Mouse (Mus musculus) embryonic facial prominence, embryonic 14.5 days (tissue): Measurements from ENCODE around the gene Mief1. TPM values are rescaled to one million over a fixed set of nuclear protein-coding genes. Genes with fewer than 3 reads are reported as not detected.

Experiments
- ATAC-seq: fragments of 200-750 bp; cut with Nextera tagmentation; 2 replicates; pipeline ENCODE4 v1.8.0; 2017; ENCODE audit warnings: low read depth, moderate number of reproducible peaks, moderate TSS enrichment
- DNase-seq: peaks from one replicate; pipeline ENCODE4 v3.0.0-alpha.2; 2015; ENCODE audit warnings: low spot score
- H3K27ac ChIP-seq: fragments of 300-500 bp; sonication (generic); replicated peaks from 2 replicates; pipeline ENCODE4 v1.5.1; 2014; ENCODE audit warnings: low read depth, mild to moderate bottlenecking, low read length, moderate library complexity
- H3K27me3 ChIP-seq: fragments of 300-500 bp; sonication (generic); replicated peaks from 2 replicates; pipeline ENCODE4 v1.6.1; 2014; ENCODE audit warnings: low read length; ENCODE audit not compliant: control insufficient read depth, insufficient read depth
- H3K36me3 ChIP-seq: fragments of 300-500 bp; sonication (generic); 2 replicates; pipeline ENCODE4 v1.6.1; 2014; ENCODE audit warnings: low read length, mixed read lengths; ENCODE audit not compliant: control insufficient read depth, insufficient read depth
- H3K4me1 ChIP-seq: fragments of 300-500 bp; sonication (generic); 2 replicates; pipeline ENCODE4 v1.6.1; 2014; ENCODE audit warnings: antibody characterized with exemption, low read length; ENCODE audit not compliant: control insufficient read depth, insufficient read depth
- H3K4me2 ChIP-seq: fragments of 300-500 bp; sonication (generic); 2 replicates; pipeline ENCODE4 v1.6.1; 2014; ENCODE audit warnings: low read depth, mild to moderate bottlenecking, low read length, moderate library complexity, mixed read lengths
- H3K4me3 ChIP-seq: fragments of 300-500 bp; sonication (generic); 2 replicates; pipeline ENCODE4 v1.5.1; 2014; ENCODE audit warnings: low read depth, mild to moderate bottlenecking, low read length
- H3K9ac ChIP-seq: fragments of 300-500 bp; sonication (generic); 2 replicates; pipeline ENCODE4 v1.6.1; 2014; ENCODE audit warnings: low read depth, mild to moderate bottlenecking, low read length, moderate library complexity, mixed read lengths
- H3K9me3 ChIP-seq: fragments of 300-500 bp; sonication (generic); 2 replicates; pipeline ENCODE4 v1.6.1; 2016; ENCODE audit warnings: low read length; ENCODE audit not compliant: control insufficient read depth
- WGBS: fragments of 180-500 bp; shearing (Covaris S2); extraction: QIAGEN DNeasy Blood & Tissue Kit; methylation state at CpG from one replicate; pipeline ENCODE4 v1.1.7; 2014; 5-methylcytosine and 5-hydroxymethylcytosine counted together
- polyA plus RNA-seq: library from polyadenylated mRNA; unstranded; fragments of >200 nt; fragmentation: Nextera tagmentation; extraction: Ambion mirVana; gene quantifications from 2 replicates; pipeline ENCODE4 v1.2.1, GENCODE M21; 2014

Mief1 gene
- polyA plus RNA-seq, 1 experiment from 2014 or later: 27.9 TPM

GRCm38 (mm10) chr15:80280646-80281045, 46.8 kb downstream of the Mief1 start:
- DNase-seq (no peak), ATAC-seq (no peak)
- Histone ChIP-seq H3K4me3 (no peak overlapping the region), H3K27ac (no peak overlapping the region), H3K9me3 (no peaks in the 10 kb centered on the region), H3K27me3 (peaks cover 26% of the 10 kb centered on the region), H3K4me2 (no peak overlapping the region), H3K36me3 (no peaks in the 10 kb centered on the region), H3K4me1 (no peaks in the 10 kb centered on the region), H3K9ac (no peak overlapping the region)
- WGBS: 20% methylated on average over 6 of the region's 6 CpGs

DNA sequence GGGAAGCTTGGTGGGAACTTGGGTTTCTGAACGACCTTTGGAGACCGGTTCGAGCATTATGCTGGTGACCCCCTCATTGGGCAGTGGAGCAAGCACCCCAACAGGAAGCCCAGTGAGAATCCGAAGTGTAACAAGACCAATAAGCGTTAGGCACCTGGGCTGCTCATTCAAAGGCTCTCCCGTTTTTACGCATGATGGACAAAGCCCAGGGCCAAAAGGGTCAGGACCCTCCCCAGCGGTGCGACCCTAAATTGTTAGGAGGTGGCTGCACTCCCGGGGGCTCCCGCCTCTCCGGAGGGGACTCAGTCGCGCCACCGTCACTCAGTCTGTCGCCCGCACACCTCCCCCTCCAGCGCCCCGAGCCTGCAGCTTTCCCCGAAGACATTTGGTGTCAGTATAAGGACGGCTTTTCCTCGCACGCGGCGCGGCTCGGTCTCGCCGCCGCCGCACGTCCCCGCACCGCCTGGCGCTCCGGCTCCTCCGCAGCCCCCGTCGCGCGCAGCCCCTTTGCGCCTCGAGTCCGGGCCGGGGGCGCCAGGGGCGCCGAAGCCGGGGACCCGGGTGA, 53.1 kb downstream of the Mief1 start, which contains the start of gene Cacna1i:
Gene Cacna1i, plus strand, starts transcription at position 388 of the 565 bp plus-strand sequence.
- H3K4me1 ChIP-seq: no peaks in the 10 kb centered on the region
- H3K4me2 ChIP-seq: peak within 1 kb of the TSS; percentile 92
- DNase-seq (peak; percentile 19), ATAC-seq (peak; percentile 37; the same call in 1 of the 2 replicates)
- no peak within 1 kb of the TSS for H3K27ac ChIP-seq
- H3K4me3 ChIP-seq: peak within 1 kb of the TSS; percentile 51
- under 1% methylated on average over 33 of the region's 50 CpGs for WGBS
- no peak within 1 kb of the TSS for H3K9ac ChIP-seq
- H3K36me3 ChIP-seq: no peaks in the 10 kb centered on the region
- H3K9me3 ChIP-seq: no peaks in the 10 kb centered on the region
- peaks cover 73% of the 10 kb centered on the region for H3K27me3 ChIP-seq

- Histone ChIP-seq H3K27me3 (peaks cover 70% of the 10 kb centered on the region), H3K27ac (no peak overlapping the region), H3K9ac (no peak overlapping the region), H3K4me1 (no peaks in the 10 kb centered on the region), H3K4me2 (peak overlapping the region; percentile 92), H3K9me3 (no peaks in the 10 kb centered on the region), H3K36me3 (no peaks in the 10 kb centered on the region), H3K4me3 (peak overlapping the region; percentile 51)
- WGBS: 1% methylated on average over 19 of the region's 23 CpGs
- DNase-seq (no peak), ATAC-seq (no peak)
Measured at GRCm38 (mm10) chr15:80288036-80288435, 54.2 kb downstream of the Mief1 start.

DNA sequence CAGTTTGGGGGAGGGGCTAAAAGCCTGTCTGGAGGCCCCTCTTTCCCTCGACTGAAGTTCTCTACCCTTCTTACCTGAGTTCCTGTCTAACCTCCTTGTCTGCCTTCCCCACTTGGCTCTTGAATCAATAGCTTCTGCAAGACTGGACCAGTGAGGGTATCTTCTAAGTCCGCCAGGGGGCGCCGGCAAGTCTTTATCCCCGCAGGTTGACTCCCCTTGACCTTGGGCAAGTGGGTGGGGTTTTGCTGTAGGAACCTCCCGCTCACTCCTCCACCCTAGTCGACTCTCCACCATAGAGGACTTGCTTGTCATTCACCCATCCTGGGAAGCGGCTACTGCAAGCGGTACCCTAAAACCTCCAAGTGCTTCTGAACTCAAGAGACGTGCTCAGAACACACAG, 55.6 kb downstream of the Mief1 start:
- no peaks in the 10 kb centered on the region for H3K36me3 ChIP-seq
- no peak overlapping the region for H3K27ac ChIP-seq
- DNase-seq: peak; percentile 65
- H3K27me3 ChIP-seq: peaks cover 58% of the 10 kb centered on the region
- no peak for ATAC-seq
- no peak overlapping the region for H3K4me3 ChIP-seq
- no peak overlapping the region for H3K4me2 ChIP-seq
- no peaks in the 10 kb centered on the region for H3K9me3 ChIP-seq
- WGBS: 6% methylated on average over 10 of the region's 10 CpGs
- no peaks in the 10 kb centered on the region for H3K4me1 ChIP-seq
- no peak overlapping the region for H3K9ac ChIP-seq

DNA sequence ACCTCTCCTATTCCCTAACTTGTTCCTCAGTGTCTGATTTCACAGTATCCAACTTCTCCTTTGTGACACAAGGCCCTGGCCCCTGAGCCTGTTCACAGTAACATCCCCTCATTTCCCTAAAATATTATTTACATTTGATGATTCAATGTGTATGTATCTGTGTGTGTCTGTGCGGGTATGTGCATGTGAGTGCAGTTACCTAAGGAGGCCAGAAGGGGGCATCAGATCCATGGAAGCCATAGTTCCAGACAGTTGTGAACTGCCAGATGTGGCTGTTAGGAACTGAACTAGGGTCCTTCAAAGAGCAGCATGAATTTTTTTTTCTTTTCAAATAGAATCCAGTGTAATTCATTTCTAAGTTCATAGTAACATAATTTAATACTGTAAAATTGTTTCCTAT, 63.3 kb downstream of the Mief1 start:
- Histone ChIP-seq H3K36me3 (no peaks in the 10 kb centered on the region), H3K9me3 (no peaks in the 10 kb centered on the region), H3K9ac (no peak overlapping the region), H3K4me3 (no peak overlapping the region), H3K27me3 (no peaks in the 10 kb centered on the region), H3K4me2 (no peak overlapping the region), H3K4me1 (no peaks in the 10 kb centered on the region), H3K27ac (no peak overlapping the region)
- 97% methylated on average over 1 of the region's 1 CpGs for WGBS
- no peak for ATAC-seq
- no peak for DNase-seq

Other genes with a start within 250 kb of the Mief1 start
- gene Pdgfb, start 219.0 kb upstream of the Mief1 start, polyA plus RNA-seq: 6.1 and 6.7 TPM in 2 replicates
- 10.3 and 10.5 TPM in 2 replicates for gene Syngr1, start 142.7 kb upstream of the Mief1 start, polyA plus RNA-seq
- gene Rpl3, start 142.2 kb upstream of the Mief1 start, polyA plus RNA-seq: 1,242 and 1,346 TPM in 2 replicates
- gene Tab1, start 100.9 kb upstream of the Mief1 start, polyA plus RNA-seq: 27.6 and 36.3 TPM in 2 replicates
- 7.3 and 7.8 TPM in 2 replicates for gene Mgat3, start 60.3 kb upstream of the Mief1 start, polyA plus RNA-seq
- not detected in 2 replicates for gene AC140267.1, start 1.8 kb downstream of the Mief1 start, polyA plus RNA-seq
- 132 and 140 TPM in 2 replicates for gene Atf4, start 21.2 kb downstream of the Mief1 start, polyA plus RNA-seq
- gene Rps19bp1, start 30.3 kb downstream of the Mief1 start, polyA plus RNA-seq: 52.6 and 55.0 TPM in 2 replicates
- 0.04 and 0.06 TPM in 2 replicates for gene Cacna1i, start 53.2 kb downstream of the Mief1 start, polyA plus RNA-seq